8 mouse cellular contexts compared by ENCODE assay signal in genomic region chr13:102899253-102900082, GRCm38 (mm10).
DNase-seq lines count a peak whose midpoint lies in the region; ATAC-seq lines count a peak whose summit lies in the region.

No protein-coding gene starts in this region.

- H3K4me1 ChIP-seq in kidney, embryonic 14.5 days (ENCODE audit: control insufficient read depth, insufficient read depth, low read length) = peaks cover 38% of the 10 kb centered on the region
- peaks cover 93% of the 10 kb centered on the region for H3K4me1 ChIP-seq in heart, embryonic 13.5 days
- H3K4me1 ChIP-seq in megakaryocyte, embryonic 14.5 days = peaks cover 90% of the 10 kb centered on the region

- ATAC-seq in kidney, embryonic 14.5 days (ENCODE audit: low FRiP score, low TSS enrichment) = peak; percentile 67
- no peak for ATAC-seq in heart, embryonic 13.5 days (ENCODE audit: extremely low read depth, insufficient number of reproducible peaks, low FRiP score, low TSS enrichment)

- 35% methylated on average over 9 of the region's 9 CpGs for WGBS in kidney, embryonic 14.5 days
- 51% methylated on average over 9 of the region's 9 CpGs for WGBS in heart, embryonic 13.5 days

- no peaks in the 10 kb centered on the region for H3K27me3 ChIP-seq in kidney, embryonic 14.5 days (ENCODE audit: control insufficient read depth, insufficient read depth, low read length)
- H3K27me3 ChIP-seq in heart, embryonic 13.5 days (replicated peaks) = no peaks in the 10 kb centered on the region
- no peaks in the 10 kb centered on the region for H3K27me3 ChIP-seq in megakaryocyte, embryonic 14.5 days (replicated peaks)

- H3K27ac ChIP-seq in kidney, embryonic 14.5 days (ENCODE audit: low read depth, low read length) = peak overlapping the region; percentile 52; the same call in 1 of the 2 replicates
- H3K27ac ChIP-seq in heart, embryonic 13.5 days (replicated peaks) = peak overlapping the region; percentile 67

- no peaks in the 10 kb centered on the region for H3K9me3 ChIP-seq in kidney, embryonic 14.5 days (ENCODE audit: control insufficient read depth, low read length)
- H3K9me3 ChIP-seq in heart, embryonic 13.5 days = no peaks in the 10 kb centered on the region
- H3K9me3 ChIP-seq in megakaryocyte, embryonic 14.5 days = no peaks in the 10 kb centered on the region

- no peak for DNase-seq in kidney, adult 11 months
- peak; percentile 18 for DNase-seq in ES-CJ7 (ENCODE audit: low read depth, low spot score)
- DNase-seq in left cerebral cortex, adult 18-20 months (ENCODE audit: low spot score in 2 of 2) = no peak
- DNase-seq in thymus, adult 18-20 months = no peak
- no peak for DNase-seq in cerebellum, postnatal 36 days

- no peak overlapping the region for H3K4me3 ChIP-seq in kidney, embryonic 14.5 days (ENCODE audit: low read length)
- H3K4me3 ChIP-seq in heart, embryonic 13.5 days = no peak overlapping the region
- peak overlapping the region; percentile 88 for H3K4me3 ChIP-seq in megakaryocyte, embryonic 14.5 days (replicated peaks)

- no peaks in the 10 kb centered on the region for H3K36me3 ChIP-seq in kidney, embryonic 14.5 days (ENCODE audit: control insufficient read depth, insufficient read depth, low read length)
- no peaks in the 10 kb centered on the region for H3K36me3 ChIP-seq in heart, embryonic 13.5 days
- H3K36me3 ChIP-seq in megakaryocyte, embryonic 14.5 days (replicated peaks; ENCODE audit: low read length) = peaks cover 41% of the 10 kb centered on the region

- no peak overlapping the region for H3K4me2 ChIP-seq in kidney, embryonic 14.5 days (replicated peaks; ENCODE audit: low read depth, low read length)
- peak overlapping the region; percentile 18 for H3K4me2 ChIP-seq in heart, embryonic 13.5 days

- H3K9ac ChIP-seq in kidney, embryonic 14.5 days (ENCODE audit: low read depth, low read length) = no peak overlapping the region
- peak overlapping the region; percentile 34 for H3K9ac ChIP-seq in heart, embryonic 13.5 days
